Mouse (Mus musculus) left cerebral cortex, postnatal 14 days (tissue): ENCODE measurements at regions not wholly inside any gene's neighbourhood (a gene's known extent, or its start where the extent isn't known, plus 50 kb on each side); places are given as distances from the start of the nearest gene placed in this dataset.
A peak's percentile ranks its signal among the peaks of the same experiment; 100 is the strongest.
"Not testable (repeated sequence)": the region's sequence is repeated elsewhere in the genome, so short reads cannot be mapped to it uniquely, and the experiment has no call there.

ENCODE experiments used
- DNase-seq, 2 experiments: peaks; one replicate each; pipeline ENCODE4 v3.0.0; 2021 to 2022; ENCODE audit warnings: low spot score in 2 of 2, mixed read lengths in 1 of 2
- intact Hi-C: fragments of 180-260 bp; cut with DNase I; formaldehyde crosslinking; loops from one replicate; pipeline ENCODE4 v1.15.1; 2025

DNA sequence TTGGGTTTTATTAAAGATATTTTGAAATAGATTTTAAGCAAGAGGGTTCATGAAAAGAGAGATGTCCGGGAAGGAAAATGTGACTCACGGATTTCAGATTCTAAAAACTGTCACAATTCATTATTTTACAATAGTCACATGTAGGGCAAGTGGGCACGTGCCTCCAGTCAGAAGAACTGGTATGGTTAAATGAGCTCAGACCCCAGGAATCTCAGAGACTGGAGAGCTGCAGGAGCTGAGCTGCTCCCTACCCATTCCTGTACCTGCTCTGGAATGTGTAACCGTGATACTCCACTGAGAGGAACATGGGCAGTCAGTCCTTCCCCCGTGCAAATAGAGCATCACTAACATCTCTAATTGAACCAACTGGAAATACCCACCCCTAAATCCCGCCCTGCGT is 372.9 kb downstream of the Kif2b start:
- no peak for DNase-seq
- intact Hi-C loops = no loop called here

DNA sequence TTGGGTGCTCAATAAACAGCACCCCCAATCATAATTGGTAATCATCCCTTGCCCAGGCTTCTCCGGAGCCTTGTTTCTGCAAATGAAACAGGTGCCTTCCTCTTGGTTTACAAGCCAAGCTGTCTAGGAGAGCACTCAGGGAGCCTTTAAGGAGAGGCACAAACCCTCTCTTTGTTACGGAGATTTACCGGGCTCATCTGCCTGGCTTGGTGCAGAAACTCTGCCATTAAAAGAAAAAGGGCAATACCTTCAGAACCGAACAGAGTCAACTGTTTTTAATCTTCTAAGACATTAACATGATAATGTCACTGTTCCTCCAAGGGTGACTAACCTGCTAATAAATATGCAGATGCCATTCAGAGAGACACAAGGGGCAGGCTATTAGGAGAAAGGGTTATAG is 380.5 kb downstream of the Kif2b start:
- DNase-seq = no peak

GRCm38 (mm10) chr11:91196351-91196750 is 381.0 kb downstream of the Kif2b start:
- intact Hi-C loops = no loop called here

More for the DNA sequence above, 380.5 kb downstream of the Kif2b start:
- intact Hi-C loops = no loop called here

DNA sequence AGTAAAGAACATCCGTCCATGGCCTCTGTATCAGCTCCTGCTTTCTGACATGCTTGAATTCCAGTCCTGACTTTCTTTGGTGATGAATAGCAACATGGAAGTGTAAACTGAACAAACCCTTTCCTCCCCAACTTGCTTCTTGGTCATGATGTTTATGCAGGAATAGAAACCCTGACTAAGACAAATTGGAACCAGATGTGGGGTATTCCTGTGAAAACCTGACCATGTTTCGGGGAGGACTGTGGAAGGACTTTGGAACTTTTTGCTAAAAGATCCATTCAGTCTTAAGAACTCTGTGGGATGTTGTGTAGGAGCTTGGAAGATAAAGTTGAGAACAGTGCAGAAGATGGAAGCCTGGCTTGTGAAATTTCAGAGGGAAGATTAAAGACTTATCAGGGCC is 410.0 kb downstream of the Kif2b start:
- DNase-seq, intact Hi-C loops: not testable (repeated sequence)

More at GRCm38 (mm10) chr11:91196351-91196750, 381.0 kb downstream of the Kif2b start:
- no peak for DNase-seq

DNA sequence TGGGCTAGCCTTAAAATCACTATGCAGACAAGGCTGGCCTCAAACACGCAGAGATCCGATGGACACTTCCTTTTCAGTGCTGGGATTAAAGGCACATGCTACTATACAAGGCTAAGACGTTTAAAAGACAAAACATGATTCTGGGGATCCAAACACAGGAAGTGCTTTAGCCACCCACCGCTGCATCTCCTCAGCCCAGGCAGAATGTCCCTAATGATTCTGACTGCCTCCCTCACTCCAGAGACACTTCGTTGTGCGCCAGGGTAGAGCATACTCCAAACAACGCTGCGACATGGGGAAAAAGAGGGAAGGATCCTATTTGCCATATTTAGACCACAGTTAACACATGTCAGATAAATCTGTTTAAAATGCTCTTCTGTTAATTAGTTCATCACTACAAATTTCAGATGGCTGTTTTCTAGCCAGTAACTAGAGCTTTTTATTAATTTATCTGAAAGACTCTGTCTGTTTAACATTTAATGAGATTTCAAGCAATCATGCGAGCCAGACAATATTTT is 443.5 kb downstream of the Kif2b start:
- DNase-seq = no peak
- intact Hi-C loops = no loop called here

DNA sequence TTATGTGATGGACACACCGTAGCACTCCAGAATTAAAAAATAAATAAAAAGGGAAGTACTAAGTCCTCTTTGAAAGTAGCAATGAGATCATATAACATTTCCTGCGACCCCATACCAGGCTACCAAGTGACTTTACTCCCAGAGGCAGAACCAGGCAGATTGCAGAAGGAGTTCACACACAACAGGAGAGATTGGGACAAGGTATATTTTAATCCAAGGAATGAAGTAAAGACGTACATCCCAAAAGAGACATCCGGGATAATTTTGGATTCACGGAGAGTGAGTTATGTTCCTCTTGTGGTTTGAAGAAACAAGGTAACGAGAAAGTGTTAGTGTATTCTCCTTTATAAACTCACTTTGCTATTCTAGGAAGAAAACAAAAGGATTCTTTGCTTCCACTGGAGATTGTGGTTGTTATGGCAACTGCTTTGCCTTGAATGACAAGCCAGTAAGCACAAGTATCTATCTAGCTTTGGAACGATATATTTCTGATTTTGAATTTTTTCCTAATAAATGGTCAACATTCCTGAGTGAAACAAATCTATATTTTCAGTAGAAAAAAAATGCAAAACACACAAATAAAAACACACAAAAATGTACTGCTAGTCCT is 444.5 kb downstream of the Kif2b start:
- intact Hi-C loops = no loop called here
- peak in 1 of 2 experiments; percentile 3 for DNase-seq

- intact Hi-C loops = no loop called here
- no peak for DNase-seq
These were observed 443.8 kb upstream of the Tom1l1 start for GRCm38 (mm10) chr11:91131960-91132359.

DNA sequence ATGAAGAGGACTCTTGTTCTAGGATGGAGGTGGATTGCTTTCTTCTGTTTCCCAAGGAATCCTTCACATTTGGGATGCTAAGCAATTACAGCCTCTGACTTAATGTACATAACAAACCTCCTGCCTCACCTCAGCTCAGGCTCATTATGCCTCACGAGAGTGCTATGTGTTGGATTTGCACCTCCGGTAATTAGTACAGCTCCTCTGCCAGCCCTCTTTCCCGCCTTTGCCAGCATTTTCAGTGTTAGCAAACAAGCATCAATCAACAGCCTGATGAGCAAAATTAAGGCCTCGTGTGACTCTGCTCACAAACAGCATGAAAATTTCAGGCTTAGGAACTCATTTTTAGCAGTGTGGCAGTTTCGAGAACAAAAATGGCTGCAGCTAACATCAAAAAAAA is 410.0 kb upstream of the Tom1l1 start:
- intact Hi-C loops = no loop called here
- peak in 1 of 2 experiments; percentile 3 for DNase-seq

- intact Hi-C loops = no loop called here
- no peak for DNase-seq
These were observed 409.4 kb upstream of the Tom1l1 start for GRCm38 (mm10) chr11:91097552-91097951.

DNA sequence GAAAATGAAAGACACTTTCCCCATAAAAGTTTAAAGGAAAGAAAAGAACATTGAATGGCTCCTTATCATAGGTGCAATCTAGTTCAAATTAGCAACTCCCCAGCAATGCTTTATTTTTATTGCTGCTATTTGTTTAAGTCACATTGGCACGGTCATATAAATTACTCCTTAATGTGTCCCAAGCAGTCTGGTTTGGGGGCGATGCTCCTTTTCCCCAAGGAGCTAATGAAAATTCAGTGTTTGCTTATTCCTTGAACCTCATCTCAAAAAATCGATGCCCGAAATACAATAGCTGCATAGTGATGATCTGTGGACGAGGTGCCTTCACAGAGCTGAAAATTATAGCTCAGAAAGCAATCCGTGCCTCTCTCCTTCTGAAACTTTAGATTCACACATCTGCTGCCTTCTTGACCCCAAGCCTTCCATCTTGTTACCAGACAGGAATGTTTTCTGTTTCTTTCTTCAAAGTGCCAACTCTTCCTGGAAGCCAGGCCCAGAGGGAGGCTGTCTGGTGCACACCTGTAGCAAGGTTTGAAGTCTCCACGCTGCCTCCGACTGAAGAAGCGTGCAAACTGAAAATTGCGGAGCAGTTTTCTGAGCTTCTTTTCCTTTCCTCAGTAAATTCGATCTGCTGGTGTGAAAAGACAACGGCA is 408.0 kb upstream of the Tom1l1 start:
- intact Hi-C loops = no loop called here
- DNase-seq = no peak

DNA sequence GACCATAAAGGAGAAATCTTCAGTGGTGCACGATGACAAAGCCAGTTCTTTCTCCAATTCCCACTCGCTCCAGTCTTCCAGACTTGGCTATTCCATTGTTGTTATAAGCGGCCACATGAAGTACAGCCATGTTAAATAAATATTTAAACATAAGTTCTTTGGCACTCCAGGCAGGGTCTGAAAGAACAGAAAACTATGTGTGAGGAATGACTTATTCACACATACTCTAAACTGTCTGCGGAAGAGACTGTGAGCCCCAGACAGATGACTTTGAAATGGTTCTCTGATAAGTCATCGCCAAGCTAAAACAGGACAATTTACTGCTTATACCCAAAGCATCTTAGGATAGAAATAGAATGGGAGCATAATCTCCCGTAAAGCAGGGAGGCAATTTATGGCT is 377.2 kb upstream of the Tom1l1 start:
- intact Hi-C loops = no loop called here
- no peak for DNase-seq

DNA sequence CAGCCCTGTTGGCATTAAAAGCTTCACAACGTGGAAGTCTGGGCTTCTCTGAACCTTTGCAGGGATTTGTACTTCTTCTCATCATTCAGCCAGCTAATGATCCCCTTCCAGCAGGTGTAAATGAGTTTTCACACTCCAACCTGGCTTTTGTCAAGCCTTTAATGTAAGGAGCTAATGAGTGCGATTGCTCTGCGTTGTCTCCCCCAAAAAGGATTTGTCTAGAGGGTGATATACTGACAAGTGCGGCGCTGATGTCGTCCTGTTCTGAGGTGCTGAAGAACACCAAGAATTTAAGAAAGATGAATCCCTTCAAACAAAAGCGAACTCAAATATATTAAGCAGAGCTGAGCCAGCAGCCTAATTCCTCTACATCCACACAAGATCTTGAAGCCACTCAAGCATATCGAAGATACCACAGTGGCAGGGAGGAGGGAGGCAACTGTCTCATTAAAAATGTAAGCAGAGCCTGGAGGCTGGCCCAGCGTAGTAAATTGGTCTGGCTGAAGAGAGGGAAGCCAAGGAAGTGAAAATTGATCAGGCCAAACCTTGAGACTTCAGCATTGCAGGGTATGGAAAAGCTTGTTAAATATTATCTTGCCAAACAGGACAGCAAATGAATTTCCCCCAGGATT is 368.9 kb upstream of the Tom1l1 start:
- DNase-seq = no peak
- intact Hi-C loops = no loop called here

GRCm38 (mm10) chr11:91053321-91053720 is 365.2 kb upstream of the Tom1l1 start:
- intact Hi-C loops = no loop called here
- no peak for DNase-seq

GRCm38 (mm10) chr11:91051646-91052045 is 363.5 kb upstream of the Tom1l1 start:
- DNase-seq = peak in 1 of 2 experiments; percentile 7
- intact Hi-C loops = no loop called here

DNA sequence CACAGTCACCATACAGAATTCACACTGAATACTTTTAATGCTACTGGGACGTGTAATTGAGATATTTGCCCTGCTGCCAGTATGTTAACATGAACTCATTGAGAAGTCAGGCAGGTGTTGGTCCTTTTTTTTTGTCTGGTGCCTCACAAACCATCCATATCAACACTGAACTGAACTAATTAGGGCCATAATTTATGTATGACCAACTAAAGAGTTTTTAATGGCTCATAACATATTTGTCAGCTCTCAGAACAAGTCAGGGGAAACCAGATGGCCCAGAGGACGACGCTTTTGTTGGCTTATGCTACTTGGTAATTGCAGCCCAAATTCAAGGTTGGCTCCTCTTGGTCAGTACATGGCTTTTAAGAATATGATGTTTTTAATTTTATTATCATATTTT is 353.3 kb upstream of the Tom1l1 start:
- DNase-seq = no peak
- intact Hi-C loops = no loop called here
